ENCODE assay signal across 8 mouse cellular contexts in genomic region chr8:105636963-105637510, GRCm38 (mm10). TPM values are rescaled to one million over a fixed set of nuclear protein-coding genes. Genes with fewer than 3 reads are reported as not detected.
DNase-seq lines count a peak whose midpoint lies in the region; ATAC-seq and TF ChIP-seq lines count a peak whose summit lies in the region.

Gene Agrp (minus strand): TSS chr8:105637393.

- in situ Hi-C loops in Patski (cut with MboI; ENCODE audit: low pct_unique_long_range_greater_than_20kb), result no loop called here

- CTCF ChIA-PET in Patski (lab: Charles Lee), result interaction anchor here (0.9 to 1.9 kb wide), 5 partner anchors 11 to 34 kb away, joined by 3 to 11 read pairs (median 4); no protein-coding TSS in a partner anchor

- WGBS in kidney, embryonic 14.5 days, result under 1% methylated on average over 62 of the region's 63 CpGs
- under 1% methylated on average over 55 of the region's 63 CpGs for WGBS in embryonic facial prominence, embryonic 12.5 days
- under 1% methylated on average over 61 of the region's 63 CpGs for WGBS in hindbrain, embryonic 10.5 days
- WGBS in limb, embryonic 14.5 days, result under 1% methylated on average over 39 of the region's 63 CpGs
- under 1% methylated on average over 55 of the region's 63 CpGs for WGBS in midbrain, embryonic 15.5 days

- no peak for DNase-seq in kidney, adult 8-10 months
- DNase-seq in Patski (ENCODE audit: low read depth, low spot score), result no peak
- no peak for DNase-seq in hindbrain, embryonic 10.5 days (ENCODE audit: low spot score)
- DNase-seq in limb, embryonic 14.5 days (ENCODE audit: low spot score), result no peak
- peak; percentile 75 for DNase-seq in testis, postnatal 14 days (ENCODE audit: low spot score)

- H3K4me1 ChIP-seq in kidney, embryonic 14.5 days (ENCODE audit: control insufficient read depth, insufficient read depth, low read length), result peaks cover 16% of the 10 kb centered on the region
- H3K4me1 ChIP-seq in embryonic facial prominence, embryonic 12.5 days, result peaks cover 23% of the 10 kb centered on the region
- H3K4me1 ChIP-seq in hindbrain, embryonic 10.5 days (replicated peaks), result peaks cover 33% of the 10 kb centered on the region
- H3K4me1 ChIP-seq in limb, embryonic 14.5 days (ENCODE audit: control insufficient read depth, insufficient read depth, low read length), result peaks cover 16% of the 10 kb centered on the region
- H3K4me1 ChIP-seq in midbrain, embryonic 15.5 days, result peaks cover 34% of the 10 kb centered on the region

- peak; percentile 61; the same call in 1 of the 2 replicates for TF ChIP-seq POLR2A in limb, embryonic 14.5 days (IDR thresholded peaks at IDR 0.05; ENCODE audit: borderline replicate concordance, extremely low read depth, insufficient read depth, insufficient read length)

- peak within 1 kb of the TSS; percentile 95 for H3K4me3 ChIP-seq in kidney, embryonic 14.5 days (ENCODE audit: low read length)
- peak within 1 kb of the TSS; percentile 68 for H3K4me3 ChIP-seq in embryonic facial prominence, embryonic 12.5 days
- H3K4me3 ChIP-seq in hindbrain, embryonic 10.5 days, result peak within 1 kb of the TSS; percentile 72
- peak within 1 kb of the TSS; percentile 96 for H3K4me3 ChIP-seq in limb, embryonic 14.5 days (replicated peaks; ENCODE audit: low read length)
- peak within 1 kb of the TSS; percentile 85 for H3K4me3 ChIP-seq in midbrain, embryonic 15.5 days

- H3K9me3 ChIP-seq in kidney, embryonic 14.5 days (ENCODE audit: control insufficient read depth, low read length), result no peaks in the 10 kb centered on the region
- H3K9me3 ChIP-seq in embryonic facial prominence, embryonic 12.5 days, result no peaks in the 10 kb centered on the region
- no peaks in the 10 kb centered on the region for H3K9me3 ChIP-seq in hindbrain, embryonic 10.5 days
- no peaks in the 10 kb centered on the region for H3K9me3 ChIP-seq in limb, embryonic 14.5 days (ENCODE audit: control insufficient read depth, low read length)
- no peaks in the 10 kb centered on the region for H3K9me3 ChIP-seq in midbrain, embryonic 15.5 days

- peak within 1 kb of the TSS; percentile 99 for H3K9ac ChIP-seq in kidney, embryonic 14.5 days (ENCODE audit: low read depth, low read length)
- peak within 1 kb of the TSS; percentile 98 for H3K9ac ChIP-seq in embryonic facial prominence, embryonic 12.5 days
- peak within 1 kb of the TSS; percentile 100 for H3K9ac ChIP-seq in limb, embryonic 14.5 days (ENCODE audit: low read depth, low read length, severe bottlenecking)
- peak within 1 kb of the TSS; percentile 98 for H3K9ac ChIP-seq in midbrain, embryonic 15.5 days

- no peak for TF ChIP-seq CTCF in Patski (IDR thresholded peaks at IDR 0.05)

- peak within 1 kb of the TSS; percentile 53 for H3K4me2 ChIP-seq in kidney, embryonic 14.5 days (replicated peaks; ENCODE audit: low read depth, low read length)
- H3K4me2 ChIP-seq in embryonic facial prominence, embryonic 12.5 days (replicated peaks), result peak within 1 kb of the TSS; percentile 88
- peak within 1 kb of the TSS; percentile 82 for H3K4me2 ChIP-seq in limb, embryonic 14.5 days (replicated peaks; ENCODE audit: low read depth, low read length, severe bottlenecking)
- H3K4me2 ChIP-seq in midbrain, embryonic 15.5 days, result peak within 1 kb of the TSS; percentile 88

- ATAC-seq in kidney, embryonic 14.5 days (ENCODE audit: low FRiP score, low TSS enrichment), result peak; percentile 26
- ATAC-seq in Patski, result peak; percentile 7
- ATAC-seq in embryonic facial prominence, embryonic 12.5 days (ENCODE audit: insufficient number of reproducible peaks, insufficient read depth, low FRiP score, low TSS enrichment), result peak; percentile 12; the same call in 1 of the 2 replicates
- peak; percentile 32; the same call in 1 of the 2 replicates for ATAC-seq in limb, embryonic 14.5 days (ENCODE audit: low FRiP score, low read depth)
- ATAC-seq in midbrain, embryonic 15.5 days (replicated peaks), result peak; percentile 68

- H3K27ac ChIP-seq in kidney, embryonic 14.5 days (ENCODE audit: low read depth, low read length), result peak within 1 kb of the TSS; percentile 100
- H3K27ac ChIP-seq in embryonic facial prominence, embryonic 12.5 days, result peak within 1 kb of the TSS; percentile 100
- peak within 1 kb of the TSS; percentile 100 for H3K27ac ChIP-seq in hindbrain, embryonic 10.5 days
- H3K27ac ChIP-seq in limb, embryonic 14.5 days (replicated peaks; ENCODE audit: low read depth, low read length), result peak within 1 kb of the TSS; percentile 100
- H3K27ac ChIP-seq in midbrain, embryonic 15.5 days, result peak within 1 kb of the TSS; percentile 100

- no peaks in the 10 kb centered on the region for H3K36me3 ChIP-seq in kidney, embryonic 14.5 days (ENCODE audit: control insufficient read depth, insufficient read depth, low read length)
- H3K36me3 ChIP-seq in embryonic facial prominence, embryonic 12.5 days, result no peaks in the 10 kb centered on the region
- H3K36me3 ChIP-seq in hindbrain, embryonic 10.5 days, result peaks cover 11% of the 10 kb centered on the region
- H3K36me3 ChIP-seq in limb, embryonic 14.5 days (ENCODE audit: control insufficient read depth, insufficient read depth, low read length), result peaks cover 10% of the 10 kb centered on the region; the same call in 1 of the 2 replicates
- no peaks in the 10 kb centered on the region for H3K36me3 ChIP-seq in midbrain, embryonic 15.5 days (replicated peaks)

- POLR2A ChIA-PET in Patski (lab: Charles Lee), result interaction anchor here (1.0 to 1.4 kb wide), 4 partner anchors 9 to 43 kb away, joined by 3 read pairs; no protein-coding TSS in a partner anchor

- no peaks in the 10 kb centered on the region for H3K27me3 ChIP-seq in kidney, embryonic 14.5 days (ENCODE audit: control insufficient read depth, insufficient read depth, low read length)
- H3K27me3 ChIP-seq in Patski, result no peaks in the 10 kb centered on the region
- no peaks in the 10 kb centered on the region for H3K27me3 ChIP-seq in embryonic facial prominence, embryonic 12.5 days
- no peaks in the 10 kb centered on the region for H3K27me3 ChIP-seq in hindbrain, embryonic 10.5 days (ENCODE audit: insufficient read depth, poor library complexity, severe bottlenecking)
- H3K27me3 ChIP-seq in limb, embryonic 14.5 days (ENCODE audit: control insufficient read depth, insufficient read depth, low read length), result no peaks in the 10 kb centered on the region
- no peaks in the 10 kb centered on the region for H3K27me3 ChIP-seq in midbrain, embryonic 15.5 days (replicated peaks)

RNA-seq across cellular contexts. Expression of gene Agrp, which starts in this region (rescaled TPM):
- 1.3 and 1.4 TPM in 2 replicates for polyA plus RNA-seq in kidney, embryonic 14.5 days (2014; fragmentation: Nextera tagmentation; extraction: Ambion mirVana)
- polyA plus RNA-seq in Patski (2021), result 0.30 TPM
- polyA plus RNA-seq in embryonic facial prominence, embryonic 12.5 days (2016; fragmentation: Nextera tagmentation; extraction: Ambion mirVana), result 1.5 and 1.7 TPM in 2 replicates
- 0.61 and 0.73 TPM in 2 replicates for polyA plus RNA-seq in hindbrain, embryonic 10.5 days (2016; fragmentation: Nextera tagmentation; extraction: Ambion mirVana)
- polyA plus RNA-seq in limb, embryonic 14.5 days (2012; rRNA removed), result 1.0 and 1.7 TPM in 2 replicates
- polyA plus RNA-seq in limb, embryonic 14.5 days (2014; fragmentation: Nextera tagmentation; extraction: Ambion mirVana), result 2.5 and 2.6 TPM in 2 replicates
- polyA plus RNA-seq in midbrain, embryonic 15.5 days (2015; fragmentation: Nextera tagmentation; extraction: Ambion mirVana), result 1.0 and 1.1 TPM in 2 replicates

Comparison
In these comparisons a context has a peak if more than half of its experiments do, and no peak if none do; other contexts are left out.
1. Peak in ATAC-seq in Patski; RNA of the gene not detected or under 1 TPM.
2. ATAC-seq: peak in every context shown above with its lines; median percentile 68 in midbrain, embryonic 15.5 days; 32 in limb, embryonic 14.5 days; 26 in kidney, embryonic 14.5 days; 12 in embryonic facial prominence, embryonic 12.5 days; 7 in Patski.